8 mouse cellular contexts compared by ENCODE assay signal in the genomic region with DNA sequence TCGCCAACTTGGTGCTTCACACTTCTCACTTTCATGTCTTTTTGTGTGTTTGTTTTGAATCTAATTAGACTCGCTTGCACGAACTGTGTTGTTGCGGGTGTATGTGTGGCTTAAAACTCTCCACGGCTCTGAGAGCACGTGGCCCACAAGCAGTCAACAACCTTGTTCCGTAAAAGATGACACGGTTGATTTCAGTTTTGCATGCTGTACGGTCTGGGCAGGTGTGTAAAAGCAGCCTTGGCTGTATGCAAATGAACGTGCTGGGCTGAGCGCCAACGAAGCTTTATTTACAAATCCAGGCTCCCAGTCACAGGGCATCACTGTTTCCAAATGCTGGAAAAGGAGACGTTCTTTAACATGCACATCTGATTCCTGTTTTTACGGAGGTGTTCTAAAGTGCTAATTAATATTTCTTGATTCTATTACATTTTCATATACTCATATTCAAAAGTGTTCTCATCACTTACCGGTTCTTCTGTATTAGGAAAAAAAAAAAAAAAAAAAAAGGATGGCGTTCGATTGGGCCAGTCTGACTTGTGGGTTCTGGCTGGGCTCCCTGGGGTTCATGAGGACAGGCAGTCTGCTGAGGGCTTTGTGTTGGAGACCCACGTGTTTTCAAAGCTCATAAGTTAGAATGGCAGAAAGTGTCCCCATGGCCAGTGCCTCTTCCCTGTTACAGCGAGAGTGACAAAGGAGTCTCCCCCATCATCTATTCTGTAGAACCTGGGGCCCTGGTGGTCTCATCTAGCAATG. TPM values are rescaled to one million over a fixed set of nuclear protein-coding genes. Genes with fewer than 3 reads are reported as not detected.
DNase-seq lines count a peak whose midpoint lies in the region; ATAC-seq and TF ChIP-seq lines count a peak whose summit lies in the region.
"Had no signal": no experiment of that assay in that cellular context is flagged by ENCODE, and none has a peak within 500 bp of the region (broad histone marks: within the 10 kb centered on the region; RNA-seq: fewer than 3 reads in every experiment).

No protein-coding gene starts in this region.

- 44% methylated on average over 19 of the region's 19 CpGs for WGBS in lung, embryonic 14.5 days
- 15% methylated on average over 19 of the region's 19 CpGs for WGBS in forebrain, postnatal 0 days

- H3K27me3 ChIP-seq in lung, embryonic 14.5 days (ENCODE audit: insufficient read depth, low read length): no peaks in the 10 kb centered on the region
- H3K27me3 ChIP-seq in forebrain, postnatal 0 days (ENCODE audit: insufficient read depth, low read length): no peaks in the 10 kb centered on the region

- no peak overlapping the region for H3K9ac ChIP-seq in lung, embryonic 14.5 days
- 0 out of 2 replicates have a peak overlapping the region, but pooled peaks have one; percentile 10 for H3K9ac ChIP-seq in forebrain, postnatal 0 days

- no peaks in the 10 kb centered on the region for H3K36me3 ChIP-seq in lung, embryonic 14.5 days (ENCODE audit: insufficient read depth)
- H3K36me3 ChIP-seq in forebrain, postnatal 0 days (ENCODE audit: insufficient read depth): no peaks in the 10 kb centered on the region

- no peak overlapping the region for H3K27ac ChIP-seq in lung, embryonic 14.5 days (ENCODE audit: low read depth)
- H3K27ac ChIP-seq in forebrain, postnatal 0 days (ENCODE audit: low read depth, low read length): no peak overlapping the region

- peaks cover 16% of the 10 kb centered on the region; the same call in 1 of the 2 replicates for H3K4me1 ChIP-seq in lung, embryonic 14.5 days (ENCODE audit: insufficient read depth)
- 0 out of 2 replicates have a peak, but pooled peaks cover 6% of the 10 kb centered on the region for H3K4me1 ChIP-seq in forebrain, postnatal 0 days (ENCODE audit: insufficient read depth)

- DNase-seq in lung, embryonic 14.5 days: peak; percentile 58
- DNase-seq in lung, postnatal 25 days (ENCODE audit: low spot score): no peak
- DNase-seq in forebrain, postnatal 0 days: peak; percentile 65
- DNase-seq in kidney, adult 18-20 months: peak; percentile 40
- no peak for DNase-seq in urinary bladder, adult 18-20 months (ENCODE audit: low spot score in 2 of 2)

- no peaks in the 10 kb centered on the region for H3K9me3 ChIP-seq in lung, embryonic 14.5 days (ENCODE audit: low read depth, low read length)
- no peaks in the 10 kb centered on the region for H3K9me3 ChIP-seq in forebrain, postnatal 0 days (ENCODE audit: low read length)

- TF ChIP-seq CTCF in lung, embryonic 14.5 days (IDR thresholded peaks at IDR 0.05; ENCODE audit: low read depth): no peak
- TF ChIP-seq CTCF in forebrain, postnatal 0 days (IDR thresholded peaks at IDR 0.05; ENCODE audit: low read depth): no peak

- ATAC-seq in lung, embryonic 14.5 days (ENCODE audit: insufficient read depth): peak; percentile 21; the same call in 1 of the 2 replicates
- peak; percentile 56 for ATAC-seq in forebrain, postnatal 0 days
- peak; percentile 50 for ATAC-seq in neutrophil, adult 5-6 weeks (ENCODE audit: extremely low read depth, insufficient number of reproducible peaks, low FRiP score, poor library complexity, severe bottlenecking)
- no peak for ATAC-seq in megakaryocyte progenitor cell, adult 5-6 weeks (replicated peaks; ENCODE audit: poor library complexity)

- H3K4me3 ChIP-seq in lung, embryonic 14.5 days (ENCODE audit: low read depth, low read length): no peak overlapping the region; the same call in 1 of the 2 replicates
- H3K4me3 ChIP-seq in forebrain, postnatal 0 days (ENCODE audit: low read depth, low read length): 0 out of 2 replicates have a peak overlapping the region, but pooled peaks have one; percentile 6

- H3K4me2 ChIP-seq in lung, embryonic 14.5 days: peak overlapping the region; percentile 31; the same call in 1 of the 2 replicates
- peak overlapping the region; percentile 42 for H3K4me2 ChIP-seq in forebrain, postnatal 0 days (ENCODE audit: low read depth)

RNA-seq across cellular contexts. Expression of a gene that starts 0.9 kb away (rescaled TPM):
- 0.18 and 0.22 TPM in 2 replicates for polyA plus RNA-seq in lung, embryonic 14.5 days (2014; fragmentation: Nextera tagmentation; extraction: Ambion mirVana)
- under 0.01 TPM in 1 of 2 replicates, not detected in the other for total RNA-seq in forebrain, postnatal 0 days (2014; rRNA removed)
- not detected in 2 replicates for polyA plus RNA-seq in forebrain, postnatal 0 days (2015; fragmentation: Nextera tagmentation; extraction: Ambion mirVana)
- 0.23 and 0.37 TPM in 2 replicates for total RNA-seq in neutrophil, adult 5-6 weeks (2017)
- not detected in 2 replicates for total RNA-seq in megakaryocyte progenitor cell, adult 5-6 weeks (2015)
- not detected in 2 replicates for total RNA-seq in megakaryocyte progenitor cell, adult 5-6 weeks (2017)
- total RNA-seq: hematopoietic stem cell, adult 5-6 weeks had no signal

Comparison
In these comparisons a context has a peak if more than half of its experiments do, and no peak if none do; other contexts are left out.
1. DNase-seq: peak in lung, embryonic 14.5 days (single experiment), forebrain, postnatal 0 days (single experiment) and kidney, adult 18-20 months (single experiment); none in lung, postnatal 25 days (single experiment) and urinary bladder, adult 18-20 months (0 of 2).